Mouse (Mus musculus) C2C12 (cell line): Measurements from ENCODE around the gene Cep131. TPM values are rescaled to one million over a fixed set of nuclear protein-coding genes. Genes with fewer than 3 reads are reported as not detected.

Source experiments
- H3K27me3 ChIP-seq: one replicate; pipeline ENCODE4 v1.6.1; 2011; ENCODE audit not compliant: control insufficient read depth, insufficient read depth, insufficient read length
- H3K36me3 ChIP-seq: one replicate; pipeline ENCODE4 v1.6.1; 2011; ENCODE audit not compliant: control insufficient read depth, insufficient read depth
- H3K4me3 ChIP-seq: one replicate; pipeline ENCODE4 v1.5.1; 2011; ENCODE audit warnings: mild to moderate bottlenecking, control low read depth; ENCODE audit not compliant: poor library complexity, insufficient read depth, severe bottlenecking
- H3K79me2 ChIP-seq: one replicate; pipeline ENCODE4 v1.6.1; 2011; ENCODE audit not compliant: control insufficient read depth, insufficient read depth
- H3K79me3 ChIP-seq: one replicate; pipeline ENCODE4 v1.6.1; 2011; ENCODE audit warnings: low read depth, control low read depth
- H3ac ChIP-seq: one replicate; pipeline ENCODE3; 2011; ENCODE audit warnings: low read depth; ENCODE audit not compliant: control insufficient read depth, insufficient read length
- CEBPB ChIP-seq: IDR thresholded peaks from one replicate; pipeline ENCODE4 v1.6.1; 2011; ENCODE audit warnings: low read depth, mild to moderate bottlenecking, control low read depth, moderate library complexity
- CTCF ChIP-seq: IDR thresholded peaks from one replicate; pipeline ENCODE4 v1.5.1; 2011; ENCODE audit not compliant: control insufficient read depth, insufficient read depth, insufficient read length
- FOSL1 ChIP-seq: IDR thresholded peaks from one replicate; pipeline ENCODE4 v1.8.0; 2011; ENCODE audit warnings: mild to moderate bottlenecking, low read length; ENCODE audit not compliant: poor library complexity, insufficient read depth, severe bottlenecking
- MAX ChIP-seq: IDR thresholded peaks from one replicate; pipeline ENCODE4 v1.6.1; 2011; ENCODE audit warnings: mild to moderate bottlenecking, control low read depth
- MYOD1 ChIP-seq: IDR thresholded peaks from one replicate; pipeline ENCODE4 v1.6.1; 2011; ENCODE audit warnings: low read depth; ENCODE audit not compliant: control insufficient read depth, insufficient read length
- MYOG ChIP-seq: IDR thresholded peaks from one replicate; pipeline ENCODE4 v1.6.1; 2011; ENCODE audit not compliant: control insufficient read depth, insufficient read length; ENCODE audit errors: extremely low read depth
- USF1 ChIP-seq: IDR thresholded peaks from one replicate; pipeline ENCODE4 v1.6.1; 2011; ENCODE audit warnings: low read depth, mild to moderate bottlenecking, control low read depth, moderate library complexity
- polyA plus RNA-seq: library from polyadenylated mRNA; unstranded; fragments of >200 nt; fragmentation: generic; extraction: Trizol; gene quantifications from one replicate; pipeline ENCODE4 v1.2.1, GENCODE M21; 2012; ENCODE audit warnings: missing spikeins

The Cep131 gene
- polyA plus RNA-seq, 1 experiment: 11.6 TPM

DNA sequence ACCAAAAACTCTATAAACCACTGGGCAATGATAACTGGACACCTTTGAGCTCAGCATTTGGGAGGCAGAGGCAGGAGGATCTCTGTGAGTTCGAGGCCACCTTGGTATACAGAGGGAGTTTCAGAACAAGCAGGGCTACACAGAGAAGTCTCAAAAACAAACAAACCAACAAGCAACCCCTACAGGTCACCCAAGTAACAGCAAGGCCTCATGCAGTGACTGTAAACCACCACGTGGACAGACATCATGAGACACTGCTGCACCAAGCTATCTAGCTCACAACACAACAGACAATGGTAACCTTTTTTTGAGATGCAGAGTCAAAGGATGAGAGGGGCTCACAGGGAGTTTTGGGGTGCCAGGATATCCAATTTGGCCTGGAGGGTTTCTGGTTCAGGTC is 40.2 kb upstream of the Cep131 start:
- H3K79me3 ChIP-seq: no peaks in the 10 kb centered on the region
- H3K79me2 ChIP-seq: no peaks in the 10 kb centered on the region
- H3K36me3 ChIP-seq: peaks cover 64% of the 10 kb centered on the region
- H3K27me3 ChIP-seq: no peaks in the 10 kb centered on the region
- TF ChIP-seq CEBPB (no peak), USF1 (no peak), MAX (no peak), MYOD1 (no peak), FOSL1 (no peak), CTCF (no peak)
- H3K4me3 ChIP-seq: no peak overlapping the region
- no peak overlapping the region for H3ac ChIP-seq

- Histone ChIP-seq H3K4me3 (no peak overlapping the region), H3K27me3 (no peaks in the 10 kb centered on the region), H3K36me3 (peaks cover 36% of the 10 kb centered on the region), H3K79me2 (no peaks in the 10 kb centered on the region), H3ac (no peak overlapping the region), H3K79me3 (no peaks in the 10 kb centered on the region)
- no peak for TF ChIP-seq MAX
- TF ChIP-seq MYOG: no peak
- TF ChIP-seq MYOD1: no peak
- no peak for TF ChIP-seq FOSL1
- TF ChIP-seq USF1: no peak
- TF ChIP-seq CTCF: no peak
- no peak for TF ChIP-seq CEBPB
These were observed 35.5 kb upstream of the Cep131 start for GRCm38 (mm10) chr11:120122126-120122525.

DNA sequence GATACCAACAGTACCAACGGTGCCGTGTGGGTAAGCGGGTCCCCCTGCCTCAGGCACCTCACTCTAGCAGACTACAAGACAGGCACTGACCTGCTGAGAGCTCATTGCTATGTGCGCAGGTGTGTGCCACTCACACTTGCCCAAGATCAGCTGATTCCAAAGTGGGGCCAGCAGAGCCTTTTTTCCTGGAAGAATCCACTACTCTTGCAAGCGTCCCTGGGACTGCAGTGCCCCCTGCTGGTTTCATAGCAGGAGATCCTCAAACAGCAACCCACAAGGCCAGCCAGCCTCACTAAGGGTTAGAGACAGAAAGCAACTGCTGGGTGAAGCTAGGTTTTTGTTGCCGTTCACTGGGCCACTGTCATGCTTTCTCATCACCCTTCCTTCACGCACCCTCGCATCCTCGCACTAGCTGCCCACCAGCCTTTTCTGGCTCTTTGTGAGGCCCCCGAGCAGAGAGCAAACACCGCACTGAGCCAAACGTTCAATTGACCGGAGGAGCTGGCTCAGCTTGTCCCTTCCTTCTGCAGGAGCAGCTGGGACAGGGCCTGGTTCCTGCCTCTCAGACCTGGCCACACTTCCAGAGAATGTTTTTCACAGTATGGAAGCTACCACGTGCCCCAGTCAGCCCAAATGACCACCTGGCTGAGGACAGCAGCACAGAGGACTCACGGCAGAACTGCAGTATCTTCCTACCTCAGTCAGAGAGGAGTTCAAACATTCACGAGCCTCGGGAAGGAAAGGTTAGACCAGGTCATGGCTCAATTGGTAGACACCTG is 34.2 kb upstream of the Cep131 start:
- Histone ChIP-seq H3K79me3 (no peaks in the 10 kb centered on the region), H3K36me3 (peaks cover 44% of the 10 kb centered on the region), H3K27me3 (no peaks in the 10 kb centered on the region), H3K4me3 (no peak overlapping the region), H3K79me2 (no peaks in the 10 kb centered on the region), H3ac (no peak overlapping the region)
- no peak for TF ChIP-seq FOSL1
- TF ChIP-seq CEBPB: no peak
- TF ChIP-seq CTCF: no peak
- TF ChIP-seq USF1: no peak
- no peak for TF ChIP-seq MYOG
- no peak for TF ChIP-seq MYOD1
- TF ChIP-seq MAX: no peak

DNA sequence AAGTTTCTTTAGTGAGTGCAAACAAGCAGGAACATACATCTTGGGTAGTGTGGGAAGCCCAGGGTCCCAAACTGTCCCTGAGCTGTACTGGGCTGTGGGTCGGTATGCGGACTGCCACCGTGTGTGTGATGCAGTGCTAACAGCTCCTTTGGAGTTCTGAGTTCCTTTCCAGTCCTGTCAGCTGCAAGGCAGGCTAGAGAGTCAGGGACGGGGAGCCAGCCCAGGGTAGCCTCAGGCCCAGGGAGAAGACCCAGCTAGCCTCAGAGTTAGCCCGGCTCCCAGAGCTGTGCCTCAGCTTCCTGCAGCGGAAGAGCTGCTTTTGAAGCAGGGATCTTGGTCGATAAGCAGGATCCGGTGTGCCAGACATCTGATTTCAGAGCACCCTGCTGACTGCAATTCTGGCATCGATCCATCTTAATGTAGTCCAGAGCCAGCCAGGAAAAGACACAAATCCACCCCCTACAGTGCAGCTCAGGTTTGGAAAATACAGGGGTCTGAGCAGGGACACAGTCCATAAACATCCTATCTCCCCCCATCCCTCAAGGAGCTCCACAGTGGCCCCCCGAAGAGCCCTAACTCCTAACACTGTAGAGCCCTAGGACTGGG is 33.4 kb upstream of the Cep131 start:
- TF ChIP-seq USF1 (no peak), MYOG (no peak), CTCF (no peak), MYOD1 (no peak), CEBPB (no peak), MAX (no peak)
- Histone ChIP-seq H3K79me3 (no peaks in the 10 kb centered on the region), H3ac (no peak overlapping the region), H3K27me3 (no peaks in the 10 kb centered on the region), H3K79me2 (no peaks in the 10 kb centered on the region), H3K4me3 (no peak overlapping the region), H3K36me3 (peaks cover 45% of the 10 kb centered on the region)

GRCm38 (mm10) chr11:120119108-120119507 is 32.5 kb upstream of the Cep131 start:
- TF ChIP-seq MYOG (no peak), FOSL1 (no peak), USF1 (no peak)
- Histone ChIP-seq H3K36me3 (peaks cover 40% of the 10 kb centered on the region), H3K27me3 (no peaks in the 10 kb centered on the region)

GRCm38 (mm10) chr11:120117626-120118025 is 31.0 kb upstream of the Cep131 start:
- no peak for TF ChIP-seq MYOD1
- TF ChIP-seq CEBPB: no peak
- TF ChIP-seq FOSL1: no peak
- TF ChIP-seq MAX: no peak
- no peak for TF ChIP-seq MYOG
- TF ChIP-seq USF1: no peak
- no peak for TF ChIP-seq CTCF

More at GRCm38 (mm10) chr11:120119108-120119507, 32.5 kb upstream of the Cep131 start:
- no peak overlapping the region for H3ac ChIP-seq
- H3K79me2 ChIP-seq: no peaks in the 10 kb centered on the region
- no peak overlapping the region for H3K4me3 ChIP-seq
- H3K79me3 ChIP-seq: no peaks in the 10 kb centered on the region

More at GRCm38 (mm10) chr11:120117626-120118025, 31.0 kb upstream of the Cep131 start:
- Histone ChIP-seq H3K36me3 (peaks cover 33% of the 10 kb centered on the region), H3K79me2 (no peaks in the 10 kb centered on the region), H3K27me3 (no peaks in the 10 kb centered on the region), H3K79me3 (no peaks in the 10 kb centered on the region), H3ac (no peak overlapping the region), H3K4me3 (no peak overlapping the region)
